Mouse (Mus musculus) kidney, embryonic 14.5 days (tissue): Measurements from ENCODE around the gene Nudt17. TPM values are rescaled to one million over a fixed set of nuclear protein-coding genes. Genes with fewer than 3 reads are reported as not detected.
A peak's percentile ranks its signal among the peaks of the same experiment; 100 is the strongest.

Source experiments
- ATAC-seq: fragments of 200-750 bp; cut with Nextera tagmentation; 2 replicates; pipeline ENCODE4 v1.8.0; 2017; ENCODE audit warnings: moderate number of reproducible peaks, mild to moderate bottlenecking, moderate TSS enrichment, moderate library complexity; ENCODE audit not compliant: low FRiP score, low TSS enrichment
- H3K27ac ChIP-seq: fragments of 300-500 bp; sonication (generic); 2 replicates; pipeline ENCODE4 v1.5.1; 2014; ENCODE audit warnings: low read depth, mild to moderate bottlenecking, low read length, moderate library complexity, mixed read lengths
- H3K27me3 ChIP-seq: fragments of 300-500 bp; sonication (generic); 2 replicates; pipeline ENCODE4 v1.6.1; 2014; ENCODE audit warnings: mild to moderate bottlenecking, low read length; ENCODE audit not compliant: control insufficient read depth, insufficient read depth
- H3K36me3 ChIP-seq: fragments of 300-500 bp; sonication (generic); 2 replicates; pipeline ENCODE4 v1.6.1; 2014; ENCODE audit warnings: low read length, mixed read lengths; ENCODE audit not compliant: control insufficient read depth, insufficient read depth
- H3K4me1 ChIP-seq: fragments of 300-500 bp; sonication (generic); 2 replicates; pipeline ENCODE4 v1.6.1; 2014; ENCODE audit warnings: low read length, mixed read lengths; ENCODE audit not compliant: control insufficient read depth, insufficient read depth
- H3K4me2 ChIP-seq: fragments of 300-500 bp; sonication (generic); replicated peaks from 2 replicates; pipeline ENCODE4 v1.6.1; 2014; ENCODE audit warnings: low read depth, mild to moderate bottlenecking, low read length
- H3K4me3 ChIP-seq: fragments of 300-500 bp; sonication (generic); 2 replicates; pipeline ENCODE4 v1.5.1; 2014; ENCODE audit warnings: mild to moderate bottlenecking, low read length
- H3K9ac ChIP-seq: fragments of 300-500 bp; sonication (generic); 2 replicates; pipeline ENCODE4 v1.6.1; 2014; ENCODE audit warnings: low read depth, mild to moderate bottlenecking, low read length, moderate library complexity
- H3K9me3 ChIP-seq: fragments of 300-500 bp; sonication (generic); 2 replicates; pipeline ENCODE4 v1.6.1; 2016; ENCODE audit warnings: low read length; ENCODE audit not compliant: control insufficient read depth
- WGBS: fragments of 180-500 bp; shearing (Covaris S2); extraction: QIAGEN DNeasy Blood & Tissue Kit; methylation state at CpG from one replicate; pipeline ENCODE4 v1.1.7; 2014; 5-methylcytosine and 5-hydroxymethylcytosine counted together
- polyA plus RNA-seq: library from polyadenylated mRNA; unstranded; fragments of >200 nt; fragmentation: Nextera tagmentation; extraction: Ambion mirVana; gene quantifications from 2 replicates; pipeline ENCODE4 v1.2.1, GENCODE M21; 2014

Nudt17 gene
- polyA plus RNA-seq, 1 experiment from 2014 or later: 10.8 TPM

DNA sequence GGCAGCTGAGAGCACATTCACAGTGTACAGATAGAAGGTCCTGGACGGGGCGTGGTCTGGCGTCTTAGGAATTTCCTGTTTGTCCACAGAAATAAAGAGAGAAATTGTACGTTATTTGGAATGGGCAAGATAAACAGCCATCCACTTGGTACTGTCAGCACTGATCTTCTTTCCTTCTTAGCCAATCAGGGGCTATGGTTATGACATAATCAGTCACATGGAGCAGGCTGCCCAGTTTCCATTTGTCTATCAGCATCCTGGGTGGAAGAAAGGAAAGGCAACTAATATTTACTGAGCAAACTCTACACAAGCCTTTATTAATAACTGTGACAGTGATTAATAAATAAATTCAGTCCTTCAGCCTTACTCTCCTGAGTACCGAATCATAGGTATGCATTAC is 5.9 kb upstream of the Nudt17 start:
- no peaks in the 10 kb centered on the region for H3K27me3 ChIP-seq
- ATAC-seq: no peak
- H3K27ac ChIP-seq: no peak overlapping the region
- no peak overlapping the region for H3K4me2 ChIP-seq
- H3K4me1 ChIP-seq: no peaks in the 10 kb centered on the region
- H3K36me3 ChIP-seq: peaks cover 61% of the 10 kb centered on the region
- no peak overlapping the region for H3K4me3 ChIP-seq
- 85% methylated on average over 5 of the region's 5 CpGs for WGBS
- H3K9ac ChIP-seq: no peak overlapping the region
- H3K9me3 ChIP-seq: no peaks in the 10 kb centered on the region

DNA sequence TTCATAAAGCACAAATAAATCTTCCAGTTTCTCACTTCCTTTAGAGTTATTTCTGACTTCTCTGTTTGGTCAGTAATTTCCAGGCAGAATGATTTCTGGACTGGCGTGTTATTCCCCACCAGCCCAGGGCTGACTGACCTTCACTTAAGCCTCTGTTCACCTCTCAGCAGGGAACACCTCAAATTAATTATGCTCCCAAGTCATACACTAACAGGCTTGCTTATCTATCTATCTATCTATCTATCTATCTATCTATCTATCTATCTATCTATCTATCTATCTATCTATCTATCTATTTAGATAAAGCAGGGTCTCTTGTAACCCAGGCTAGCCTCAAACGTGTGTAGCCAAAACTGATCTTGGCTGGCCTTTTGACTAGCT is 312 bp upstream of the Nudt17 start:
- peak overlapping the region; percentile 96; the same call in 1 of the 2 replicates for H3K4me2 ChIP-seq
- no peak overlapping the region for H3K4me3 ChIP-seq
- H3K9ac ChIP-seq: no peak overlapping the region
- no peaks in the 10 kb centered on the region for H3K4me1 ChIP-seq
- H3K36me3 ChIP-seq: peaks cover 47% of the 10 kb centered on the region
- no peak overlapping the region for H3K27ac ChIP-seq
- no peak for ATAC-seq
- no peaks in the 10 kb centered on the region; the same call in 1 of the 2 replicates for H3K27me3 ChIP-seq
- H3K9me3 ChIP-seq: no peaks in the 10 kb centered on the region
- 55% methylated on average over 2 of the region's 2 CpGs for WGBS

DNA sequence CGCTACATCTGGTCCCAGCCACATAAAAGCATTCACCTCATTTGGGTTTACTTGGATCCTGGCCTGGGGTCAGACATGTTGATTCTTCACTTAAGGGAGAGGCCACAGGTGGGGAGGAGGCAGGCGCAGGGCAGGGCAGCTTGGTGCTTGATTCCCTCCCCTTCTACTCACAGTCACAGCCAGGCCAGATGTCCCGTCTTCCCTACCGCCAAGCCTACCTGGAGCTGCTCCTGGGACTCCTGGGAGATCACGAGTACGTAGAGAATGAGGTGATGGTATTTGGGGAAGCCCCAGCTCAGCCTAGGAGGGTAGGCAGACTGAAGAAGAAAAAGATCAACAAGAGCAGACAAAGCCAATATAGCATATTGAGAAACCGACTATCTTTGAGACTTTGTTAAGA is 1.4 kb downstream of the Nudt17 start:
- H3K27ac ChIP-seq: no peak overlapping the region
- no peaks in the 10 kb centered on the region for H3K9me3 ChIP-seq
- no peak overlapping the region for H3K4me3 ChIP-seq
- H3K4me2 ChIP-seq: no peak overlapping the region
- no peak for ATAC-seq
- H3K4me1 ChIP-seq: no peaks in the 10 kb centered on the region
- no peak overlapping the region for H3K9ac ChIP-seq
- H3K36me3 ChIP-seq: peaks cover 56% of the 10 kb centered on the region
- WGBS: 78% methylated on average over 7 of the region's 7 CpGs
- no peaks in the 10 kb centered on the region; the same call in 1 of the 2 replicates for H3K27me3 ChIP-seq

DNA sequence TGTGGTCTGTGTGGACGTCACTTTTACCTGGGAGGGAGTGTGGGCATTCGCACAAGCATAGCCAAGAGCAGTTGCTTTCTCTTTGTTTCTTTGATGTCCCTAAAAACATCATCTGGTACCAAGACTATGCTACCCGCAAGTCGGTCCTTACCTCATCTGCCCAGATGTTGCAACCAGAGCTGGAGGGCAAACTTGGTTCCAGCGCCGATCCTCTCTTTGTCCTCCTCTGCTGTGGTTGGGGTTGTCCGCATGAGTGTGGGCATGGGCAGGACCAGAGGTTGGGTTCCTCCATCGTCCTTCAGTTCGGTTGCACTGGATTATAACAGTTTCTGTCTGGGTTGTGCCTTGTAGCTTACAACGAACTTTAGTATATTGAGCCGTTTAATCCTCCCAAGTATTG is 2.1 kb downstream of the Nudt17 start:
- Histone ChIP-seq H3K27ac (no peak overlapping the region), H3K9ac (no peak overlapping the region), H3K4me2 (no peak overlapping the region), H3K36me3 (peaks cover 56% of the 10 kb centered on the region), H3K9me3 (no peaks in the 10 kb centered on the region), H3K4me1 (no peaks in the 10 kb centered on the region), H3K27me3 (no peaks in the 10 kb centered on the region; the same call in 1 of the 2 replicates), H3K4me3 (no peak overlapping the region)
- ATAC-seq: no peak
- 88% methylated on average over 11 of the region's 11 CpGs for WGBS

DNA sequence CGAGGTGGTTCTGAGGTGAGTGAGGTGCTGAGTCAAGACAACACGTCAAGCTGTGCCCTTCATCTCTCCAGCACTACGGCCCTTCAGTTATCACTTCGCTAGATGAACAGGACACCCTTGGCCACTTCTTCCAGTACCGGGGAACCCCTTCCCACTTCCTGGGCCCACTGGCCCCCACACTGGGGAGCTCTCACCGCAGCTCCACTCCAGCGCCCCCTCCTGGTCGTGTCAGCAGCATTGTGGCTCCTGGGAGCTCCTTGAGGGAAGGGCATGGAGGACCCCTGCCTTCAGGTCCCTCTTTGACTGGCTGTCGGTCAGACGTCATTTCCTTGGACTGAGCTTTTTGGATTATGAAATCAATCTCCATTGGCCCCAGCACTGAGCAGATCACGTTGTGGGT is 3.6 kb downstream of the Nudt17 start:
- no peak for ATAC-seq
- H3K4me2 ChIP-seq: no peak overlapping the region
- no peak overlapping the region for H3K27ac ChIP-seq
- H3K27me3 ChIP-seq: no peaks in the 10 kb centered on the region; the same call in 1 of the 2 replicates
- H3K9ac ChIP-seq: no peak overlapping the region
- H3K4me3 ChIP-seq: no peak overlapping the region
- no peaks in the 10 kb centered on the region for H3K9me3 ChIP-seq
- H3K4me1 ChIP-seq: no peaks in the 10 kb centered on the region
- H3K36me3 ChIP-seq: peaks cover 58% of the 10 kb centered on the region
- WGBS: 68% methylated on average over 11 of the region's 11 CpGs

DNA sequence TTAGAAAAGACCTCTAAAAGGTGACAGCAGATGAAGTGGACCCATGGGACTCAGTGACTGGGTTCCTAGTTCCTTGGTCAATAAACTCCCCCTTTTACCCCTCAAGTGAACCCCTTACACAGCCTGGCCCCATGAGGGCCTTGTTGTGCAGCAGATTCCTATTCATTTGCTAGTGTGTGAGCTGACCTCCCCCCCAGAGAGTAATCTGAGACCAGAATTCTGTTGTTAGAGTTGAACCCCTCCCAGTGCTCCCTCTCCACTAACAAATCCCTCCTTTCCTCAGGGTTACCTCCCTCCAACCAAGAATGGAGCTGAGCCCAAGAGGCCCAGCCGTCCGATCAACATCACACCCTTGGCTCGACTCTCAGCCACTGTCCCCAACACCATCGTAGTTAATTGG is 7.4 kb downstream of the Nudt17 start:
- Histone ChIP-seq H3K4me2 (no peak overlapping the region), H3K4me3 (no peak overlapping the region), H3K27ac (no peak overlapping the region), H3K27me3 (no peaks in the 10 kb centered on the region), H3K4me1 (peaks cover 15% of the 10 kb centered on the region), H3K36me3 (peaks cover 56% of the 10 kb centered on the region), H3K9me3 (no peaks in the 10 kb centered on the region), H3K9ac (no peak overlapping the region)
- ATAC-seq: no peak
- 84% methylated on average over 4 of the region's 4 CpGs for WGBS

DNA sequence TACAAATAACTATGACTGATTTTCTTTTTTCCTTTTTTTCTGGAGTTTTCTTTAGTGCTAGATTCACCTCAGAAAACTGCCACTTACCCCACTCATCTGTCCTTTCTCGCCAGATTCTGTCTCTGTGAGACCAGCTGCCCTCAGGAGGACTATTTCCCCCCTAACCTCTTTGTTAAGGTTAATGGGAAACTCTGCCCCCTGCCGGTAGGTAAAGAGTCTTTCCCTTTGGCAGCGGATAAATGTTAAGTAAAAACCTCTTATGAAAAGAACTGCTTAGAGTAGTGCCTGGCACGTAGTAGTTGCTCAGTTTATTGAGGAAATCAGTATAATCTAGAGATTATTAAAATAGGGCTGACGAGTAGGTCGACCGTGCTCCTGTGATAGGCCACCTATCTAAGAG is 8.0 kb downstream of the Nudt17 start:
- H3K9ac ChIP-seq: no peak overlapping the region
- no peak overlapping the region for H3K4me2 ChIP-seq
- 65% methylated on average over 7 of the region's 7 CpGs for WGBS
- H3K9me3 ChIP-seq: no peaks in the 10 kb centered on the region
- no peak overlapping the region for H3K27ac ChIP-seq
- H3K4me3 ChIP-seq: no peak overlapping the region
- H3K27me3 ChIP-seq: no peaks in the 10 kb centered on the region
- no peak for ATAC-seq
- peaks cover 22% of the 10 kb centered on the region for H3K4me1 ChIP-seq
- H3K36me3 ChIP-seq: peaks cover 50% of the 10 kb centered on the region

DNA sequence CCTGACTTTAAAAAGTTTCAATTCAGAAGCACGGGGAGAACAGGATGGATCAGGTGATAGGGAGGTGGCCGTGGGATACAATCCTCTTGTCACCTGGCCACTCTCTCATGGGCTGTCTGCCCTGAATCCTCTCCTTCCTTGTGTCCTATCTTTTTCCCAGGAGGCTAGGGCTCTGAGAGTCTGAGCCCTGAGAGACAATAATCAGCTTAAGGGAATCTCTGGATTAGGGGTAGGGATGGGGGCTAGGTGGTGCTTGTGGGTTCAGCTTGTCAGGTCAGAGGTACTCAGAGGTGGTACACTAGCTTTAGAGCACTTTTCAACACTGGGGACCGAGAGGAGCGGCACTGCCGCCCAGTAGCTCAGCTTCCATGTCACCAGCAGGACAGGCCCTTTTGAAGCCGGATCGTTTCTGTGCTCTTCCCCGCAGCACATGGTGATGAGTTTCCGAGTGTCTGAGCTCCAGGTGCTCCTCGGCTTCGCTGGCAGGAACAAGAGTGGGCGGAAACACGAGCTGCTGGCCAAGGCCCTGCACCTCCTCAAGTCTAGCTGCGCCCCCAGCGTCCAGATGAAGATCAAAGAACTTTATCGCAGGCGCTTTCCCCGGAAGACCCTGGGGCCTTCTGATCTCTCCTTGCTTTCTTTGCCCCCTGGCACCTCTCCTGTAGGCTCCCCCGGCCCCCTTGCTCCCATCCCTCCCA is 9.2 kb downstream of the Nudt17 start:
- Histone ChIP-seq H3K27me3 (no peaks in the 10 kb centered on the region), H3K36me3 (peaks cover 39% of the 10 kb centered on the region), H3K4me2 (peak overlapping the region; percentile 9; the same call in 1 of the 2 replicates), H3K4me3 (no peak overlapping the region), H3K9me3 (no peaks in the 10 kb centered on the region), H3K9ac (peak overlapping the region; percentile 24; the same call in 1 of the 2 replicates), H3K27ac (no peak overlapping the region), H3K4me1 (peaks cover 23% of the 10 kb centered on the region)
- WGBS: 32% methylated on average over 19 of the region's 19 CpGs
- no peak for ATAC-seq

DNA sequence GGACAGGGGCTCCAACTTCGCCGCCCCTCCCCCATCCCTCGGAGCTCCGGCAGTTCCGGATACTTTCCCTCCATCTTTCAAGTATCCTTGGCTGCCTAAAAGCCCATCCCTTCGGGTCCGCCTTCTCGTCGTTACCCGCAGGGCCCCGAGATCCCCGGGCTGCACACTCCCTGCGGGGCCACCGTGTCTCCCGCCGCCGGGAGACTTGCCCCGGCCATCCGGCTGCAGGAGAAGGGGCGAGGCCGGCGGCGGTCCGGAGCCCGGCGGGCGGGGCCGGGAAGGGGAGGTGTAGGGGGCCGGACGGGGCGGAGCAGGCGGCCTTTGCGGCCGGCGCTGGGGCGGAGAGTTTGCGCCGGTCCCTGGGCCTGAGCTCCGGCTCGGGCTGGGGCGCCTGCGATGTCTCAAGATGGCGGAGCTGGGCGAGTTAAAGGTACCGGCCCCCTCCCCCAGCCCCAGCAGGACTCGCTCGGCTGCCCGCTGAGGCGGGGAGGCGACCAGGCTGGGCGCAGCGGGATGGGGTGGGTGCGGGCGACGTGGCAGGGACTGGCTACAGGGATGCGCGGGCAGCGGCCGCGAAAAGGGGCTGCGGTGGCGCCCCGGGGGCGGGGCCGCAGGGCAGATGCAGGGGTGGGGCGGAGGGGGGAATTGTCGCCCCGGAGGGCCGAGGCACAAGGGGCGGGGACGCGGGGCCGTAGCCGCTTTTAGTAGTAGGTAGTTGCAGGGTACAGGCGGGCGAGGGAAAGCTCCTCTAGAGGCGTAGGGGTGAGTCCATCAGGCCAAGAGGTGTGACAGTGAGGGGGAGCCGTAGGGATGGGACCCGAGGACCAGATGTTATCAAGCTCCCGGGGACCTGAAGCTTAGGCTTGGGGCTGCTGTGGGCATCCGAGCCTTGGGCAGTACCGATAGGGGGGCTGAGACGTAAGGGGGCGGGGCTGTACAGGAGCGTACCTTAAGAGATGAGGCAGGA is 11.3 kb downstream of the Nudt17 start:
- WGBS: under 1% methylated on average over 75 of the region's 85 CpGs
- H3K27me3 ChIP-seq: no peaks in the 10 kb centered on the region
- peak overlapping the region; percentile 78 for H3K4me3 ChIP-seq
- H3K9ac ChIP-seq: peak overlapping the region; percentile 87
- H3K27ac ChIP-seq: peak overlapping the region; percentile 81
- H3K36me3 ChIP-seq: peaks cover 22% of the 10 kb centered on the region
- peak; percentile 93 for ATAC-seq
- H3K4me1 ChIP-seq: peaks cover 23% of the 10 kb centered on the region
- peak overlapping the region; percentile 70 for H3K4me2 ChIP-seq
- H3K9me3 ChIP-seq: no peaks in the 10 kb centered on the region
